Mouse (Mus musculus) thymus, postnatal 0 days (tissue): Measurements from ENCODE around the gene Hils1. TPM values are rescaled to one million over a fixed set of nuclear protein-coding genes. Genes with fewer than 3 reads are reported as not detected.
"Not testable (repeated sequence)": the region's sequence is repeated elsewhere in the genome, so short reads cannot be mapped to it uniquely, and the experiment has no call there.

ENCODE experiments used
- DNase-seq: peaks from one replicate; pipeline ENCODE4 v3.0.0-alpha.2; 2015; ENCODE audit warnings: low spot score
- polyA plus RNA-seq: library from polyadenylated mRNA; unstranded; fragments of >200 nt; fragmentation: Nextera tagmentation; extraction: Ambion mirVana; gene quantifications from 2 replicates; pipeline ENCODE4 v1.2.1, GENCODE M21; 2015

Hils1 gene
- polyA plus RNA-seq, 1 experiment from 2014 or later: not detected

DNA sequence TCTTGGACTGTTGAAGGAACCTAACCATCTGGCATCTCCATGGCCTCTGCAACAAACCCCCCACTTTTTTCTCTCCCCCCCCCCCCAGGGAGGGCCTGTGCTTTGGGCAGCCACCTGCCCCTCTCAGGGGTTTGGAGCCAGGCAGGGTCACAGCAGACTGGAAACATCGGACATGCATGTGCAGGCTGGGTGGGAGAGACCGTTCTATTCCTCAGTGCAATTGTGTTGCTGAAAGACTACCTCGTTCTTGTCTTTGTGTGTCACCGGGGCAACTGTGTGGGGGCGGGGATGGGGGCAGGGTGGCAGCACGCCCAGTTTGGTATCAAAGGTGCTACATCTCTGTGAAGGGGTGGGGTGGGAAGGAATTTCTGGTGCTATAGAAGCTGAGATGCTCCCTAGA, 15.2 kb upstream of the Hils1 start:
- DNase-seq: no peak

DNA sequence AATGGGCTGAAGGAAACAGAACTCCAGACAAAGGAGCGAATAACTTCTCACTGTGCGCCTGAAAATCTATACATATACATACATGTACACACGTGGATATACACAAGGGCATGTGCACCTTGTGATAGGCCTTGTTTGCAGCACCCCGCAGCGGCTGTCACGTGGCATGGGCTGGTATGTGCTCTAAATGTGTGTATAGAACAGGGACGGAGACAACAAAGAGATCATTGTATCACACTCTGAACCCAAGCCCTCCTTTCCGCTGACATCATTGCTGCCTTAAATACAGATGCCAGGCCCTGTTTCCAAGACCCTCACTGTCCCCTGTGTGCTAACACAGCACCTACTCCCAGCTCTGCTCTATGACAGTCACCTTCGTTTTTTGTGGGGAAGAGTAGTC, 12.3 kb upstream of the Hils1 start:
- no peak for DNase-seq

DNA sequence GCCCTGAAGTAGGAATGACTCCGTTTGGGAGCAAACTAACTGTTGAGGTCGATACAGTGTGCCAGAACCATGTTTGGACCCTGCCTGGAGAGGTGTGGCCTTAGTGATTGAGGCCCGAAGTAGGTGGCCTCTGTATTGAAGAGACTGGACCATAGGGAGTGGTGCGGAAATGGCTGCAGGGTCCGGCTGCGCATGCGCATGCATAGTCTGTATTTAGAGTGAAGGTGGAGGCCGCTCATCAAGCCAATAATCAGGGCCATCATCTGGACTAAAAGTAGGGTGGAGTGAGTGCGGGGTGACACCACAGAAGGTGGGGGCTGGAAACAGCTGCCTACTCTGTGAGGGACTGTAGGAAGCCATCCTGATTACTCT, 9.7 kb upstream of the Hils1 start:
- no peak for DNase-seq

DNA sequence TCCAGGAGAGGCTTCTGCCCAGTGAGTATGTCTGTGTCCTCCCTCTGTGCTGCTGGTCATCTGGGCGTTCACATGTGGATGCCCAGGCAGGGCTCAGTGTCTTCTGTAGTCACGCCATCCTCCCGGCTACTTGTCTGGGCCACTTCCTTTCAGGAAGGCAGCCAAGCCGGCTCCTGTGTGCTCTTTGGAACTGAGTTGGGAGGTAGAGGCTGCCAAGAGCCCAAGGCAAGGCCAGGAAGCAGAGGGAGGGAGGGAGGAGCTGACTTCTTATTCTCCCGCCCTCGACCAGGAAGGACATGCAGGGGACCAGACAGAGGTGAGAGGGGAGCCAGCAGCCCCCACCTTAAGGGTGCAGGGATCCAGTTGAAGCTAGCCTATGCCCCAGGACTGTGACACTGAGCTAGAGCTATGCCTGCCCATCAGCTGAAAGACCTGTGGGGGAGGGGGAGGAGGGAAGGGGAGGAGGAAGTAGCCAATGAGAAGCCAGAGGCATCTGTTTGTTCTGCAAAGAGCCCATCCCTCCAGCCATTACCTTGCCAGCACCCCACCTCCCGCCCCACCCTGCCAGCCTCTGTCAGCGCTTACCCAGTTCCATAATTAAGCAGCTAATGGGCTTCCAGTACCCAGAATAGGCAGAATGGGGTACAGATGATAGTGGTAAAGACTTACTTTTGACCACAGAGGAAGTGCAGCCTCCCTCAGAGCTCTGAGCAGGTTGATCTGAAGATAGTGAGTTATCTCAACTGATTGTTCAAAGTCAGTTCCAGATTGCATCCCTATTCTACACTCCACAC, 9.1 kb upstream of the Hils1 start:
- DNase-seq: no peak

DNA sequence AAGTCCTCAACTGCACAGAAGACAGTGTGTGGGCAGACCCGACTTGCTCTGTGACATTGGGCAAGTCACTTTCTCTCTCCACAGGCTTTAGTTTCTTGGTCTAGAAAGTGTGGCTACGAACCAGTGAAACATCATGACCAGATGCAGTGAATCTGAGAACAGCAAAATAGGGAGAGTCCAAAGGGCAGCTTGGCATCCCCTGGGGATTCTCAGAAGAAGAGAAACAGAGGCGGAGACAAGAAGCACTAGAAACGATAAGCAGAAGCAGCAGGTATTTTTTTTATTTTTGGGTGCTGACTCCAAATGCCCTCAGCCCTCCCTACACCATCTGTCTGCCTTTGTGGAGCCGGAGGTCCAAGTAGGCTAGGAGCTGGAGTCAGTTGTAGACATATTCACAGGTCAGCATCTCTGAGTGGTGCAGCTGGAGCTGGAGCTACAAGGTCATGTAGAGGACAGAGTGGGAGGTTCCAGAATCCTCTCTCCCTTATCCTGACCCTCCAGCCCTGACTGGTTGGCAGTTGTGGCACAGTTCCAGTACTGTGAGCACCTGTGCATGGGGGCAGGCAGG, 4.8 kb upstream of the Hils1 start:
- DNase-seq: no peak

DNA sequence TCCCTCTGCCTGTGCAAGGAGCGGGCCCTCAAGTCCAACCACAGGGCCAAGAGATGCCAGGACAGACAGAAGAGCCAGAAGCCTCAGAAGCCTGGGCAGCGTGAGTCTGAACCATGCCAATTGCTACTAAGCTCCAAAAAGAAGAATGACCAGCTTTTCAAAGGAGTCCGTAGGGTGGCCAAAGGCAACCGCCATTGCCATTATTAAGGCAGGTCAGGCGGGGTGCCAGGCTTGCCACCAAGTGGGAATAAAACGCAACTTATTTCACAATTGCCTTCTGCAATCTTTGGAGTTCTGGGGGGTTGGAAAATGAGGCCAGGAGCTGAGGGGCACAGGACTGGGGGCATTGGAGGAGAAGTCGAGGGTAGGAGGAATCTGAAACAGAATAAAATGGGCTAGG, 794 bp downstream of the Hils1 start:
- DNase-seq: no peak

DNA sequence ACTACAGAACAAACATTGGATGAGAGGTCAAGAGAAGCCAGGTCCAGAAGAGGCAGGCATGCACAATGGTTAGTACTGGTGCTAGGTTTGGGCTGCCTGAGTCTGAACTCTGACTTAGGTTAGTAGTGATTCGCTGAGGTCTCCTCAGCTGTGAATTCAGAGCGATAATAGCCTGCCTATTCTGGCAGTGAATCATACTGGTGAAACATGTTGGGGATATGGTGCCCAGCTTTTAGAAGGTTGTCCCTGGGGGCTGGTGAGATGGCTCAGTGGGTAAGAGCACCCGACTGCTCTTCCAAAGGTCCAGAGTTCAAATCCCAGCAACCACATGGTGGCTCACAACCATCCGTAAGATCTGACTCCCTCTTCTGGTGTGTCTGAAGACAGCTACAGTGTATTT, 2.3 kb downstream of the Hils1 start:
- DNase-seq: not testable (repeated sequence)

DNA sequence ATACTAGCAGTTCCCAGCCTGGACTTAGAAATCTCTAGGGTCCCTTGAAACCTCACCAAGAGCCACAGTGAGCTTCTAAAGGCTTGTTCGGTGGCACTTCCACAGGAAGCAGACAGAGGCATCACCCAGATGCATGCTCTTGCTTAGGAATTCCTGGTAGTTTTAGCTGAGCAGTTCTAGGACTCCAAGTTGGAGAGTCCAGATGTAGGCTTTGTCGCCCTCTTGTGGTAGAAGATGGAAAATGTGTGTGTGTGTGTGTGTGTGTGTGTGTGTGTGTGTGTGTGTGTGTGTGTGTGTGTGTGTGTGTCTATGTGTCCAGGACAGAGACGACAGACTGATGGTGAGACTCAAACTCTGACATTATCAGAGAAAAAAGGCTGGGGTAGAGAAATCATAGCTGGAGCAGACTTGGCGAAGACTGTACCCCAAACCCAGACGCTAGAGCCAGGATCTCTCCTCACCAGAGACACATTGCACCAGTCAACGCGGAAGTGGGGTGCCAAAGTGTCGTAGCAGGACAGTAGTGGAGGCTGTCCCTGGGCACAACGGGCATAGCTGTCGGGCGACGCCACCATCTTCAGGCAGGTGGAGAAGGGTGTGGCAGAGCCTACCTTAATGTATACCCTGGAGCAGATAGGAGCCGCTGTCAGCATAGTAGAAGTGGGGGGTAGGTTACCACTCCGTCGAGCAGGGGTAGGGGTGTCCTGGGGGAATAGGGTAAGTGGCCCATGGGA, 3.0 kb downstream of the Hils1 start:
- DNase-seq: peak; percentile 55

DNA sequence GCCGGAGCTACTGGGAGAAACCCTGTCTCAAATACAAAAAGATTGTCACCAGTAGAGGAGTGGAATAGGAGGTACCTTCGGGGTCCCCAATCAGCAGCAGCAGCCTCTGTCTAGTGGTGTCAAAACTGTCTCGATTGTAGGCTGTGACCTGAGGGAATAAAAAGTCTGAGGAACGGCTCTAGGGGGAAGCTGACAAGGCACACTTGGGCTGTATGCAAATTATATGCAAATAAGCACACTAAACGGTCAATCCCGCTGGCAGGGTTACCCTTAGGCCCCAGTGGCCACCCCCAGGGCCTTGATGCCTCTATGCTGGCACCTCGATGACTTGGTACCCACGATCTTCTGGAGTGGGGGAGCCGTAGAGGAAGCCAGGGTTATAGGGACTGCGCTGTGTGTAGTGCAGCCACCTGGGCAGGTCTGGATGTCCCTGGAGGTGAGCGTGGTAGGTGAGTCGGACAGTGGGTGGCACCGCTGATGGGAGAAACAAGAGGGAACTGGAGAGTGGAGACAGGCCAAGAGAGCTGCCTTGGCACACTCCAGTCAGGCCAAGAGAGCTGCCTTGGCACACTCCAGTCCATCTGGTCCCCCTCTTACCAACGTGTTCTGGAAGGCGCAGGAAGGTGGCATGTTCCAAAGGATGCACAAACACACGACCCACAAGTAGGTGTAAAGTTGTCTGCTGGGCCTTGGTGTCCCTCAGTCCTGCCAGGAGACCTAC, 4.7 kb downstream of the Hils1 start:
- DNase-seq: no peak

DNA sequence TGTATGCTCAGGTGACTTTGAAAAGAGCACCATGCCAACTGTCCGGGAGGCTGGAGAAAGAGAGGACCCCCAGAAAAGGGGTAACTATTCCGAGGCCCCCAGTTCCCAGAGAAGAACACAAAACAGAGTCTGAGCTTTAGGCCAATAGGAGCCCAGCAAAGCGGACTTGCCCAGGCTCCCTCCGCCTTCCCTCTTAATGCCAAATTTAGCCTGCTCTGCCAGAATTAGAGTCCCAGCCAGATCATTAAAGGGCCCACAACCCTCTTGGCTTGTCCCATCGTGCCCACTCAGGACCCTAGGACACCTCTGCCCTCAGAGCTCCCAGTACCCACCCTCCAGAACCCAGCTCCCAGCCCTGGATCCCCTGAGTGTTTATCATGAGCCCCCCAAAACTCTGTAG, 5.5 kb downstream of the Hils1 start:
- DNase-seq: no peak

DNA sequence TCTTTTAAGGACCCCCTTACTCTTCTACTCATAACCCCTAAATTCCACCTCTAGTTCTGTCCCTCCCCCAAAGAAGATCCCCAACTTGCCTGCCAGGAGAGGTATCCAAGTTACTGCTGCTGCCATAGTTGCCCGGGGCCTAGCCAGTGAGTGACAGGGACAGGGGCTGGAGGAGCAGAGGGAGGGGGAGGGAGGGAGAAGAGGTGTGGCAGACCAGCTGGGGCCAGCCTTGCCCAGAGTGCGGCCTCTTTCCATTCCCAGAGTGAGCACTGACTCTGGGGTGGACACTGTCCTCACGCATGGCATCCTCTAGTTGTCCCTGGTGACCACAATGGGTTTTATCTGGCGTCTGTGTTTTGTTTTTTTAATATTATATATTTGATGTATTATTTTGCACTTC, 5.9 kb downstream of the Hils1 start:
- DNase-seq: no peak

DNA sequence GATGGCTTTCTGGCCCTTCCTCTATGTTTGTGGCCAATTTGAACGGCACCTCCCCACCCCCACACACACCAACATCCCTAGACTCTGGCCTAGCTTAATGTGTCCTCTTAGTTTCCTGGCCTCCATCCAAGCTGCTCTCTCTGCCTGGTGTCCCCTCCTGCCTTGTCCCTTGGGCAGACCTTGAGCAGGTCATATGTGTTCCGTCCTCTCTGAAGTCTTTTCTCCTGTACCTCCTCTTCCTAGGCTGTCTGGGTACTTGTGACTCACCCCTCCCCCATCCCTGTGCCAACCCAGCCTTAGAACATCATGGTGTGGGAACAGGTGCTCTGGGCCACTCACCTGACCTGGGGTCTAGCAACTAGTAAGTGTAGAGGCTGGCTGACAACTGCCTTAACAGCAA, 7.6 kb downstream of the Hils1 start:
- DNase-seq: no peak

DNA sequence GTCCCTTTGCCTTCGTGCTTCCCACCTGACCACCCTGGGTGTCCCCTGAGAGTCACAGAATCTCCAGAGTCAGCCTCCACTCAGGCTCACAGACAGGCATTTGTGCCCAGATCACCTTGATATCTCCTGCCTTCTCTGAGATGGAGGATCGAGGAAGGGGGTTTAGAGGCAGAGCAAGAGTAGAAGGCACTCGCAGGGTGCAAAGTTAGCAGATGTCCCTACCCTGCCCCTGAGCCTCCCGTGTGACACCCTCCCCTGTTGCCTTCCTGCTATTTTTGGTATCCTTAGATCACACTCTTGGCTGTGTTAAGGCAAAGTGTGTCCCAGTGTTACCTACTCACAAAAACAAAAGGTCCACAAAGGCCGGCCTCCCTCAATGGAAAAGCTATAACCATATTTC, 8.8 kb downstream of the Hils1 start, which contains the start of gene Sgca:
TSS of gene Sgca (minus strand) at position 129 of the 400 bp plus-strand sequence.
- no peak for DNase-seq

DNA sequence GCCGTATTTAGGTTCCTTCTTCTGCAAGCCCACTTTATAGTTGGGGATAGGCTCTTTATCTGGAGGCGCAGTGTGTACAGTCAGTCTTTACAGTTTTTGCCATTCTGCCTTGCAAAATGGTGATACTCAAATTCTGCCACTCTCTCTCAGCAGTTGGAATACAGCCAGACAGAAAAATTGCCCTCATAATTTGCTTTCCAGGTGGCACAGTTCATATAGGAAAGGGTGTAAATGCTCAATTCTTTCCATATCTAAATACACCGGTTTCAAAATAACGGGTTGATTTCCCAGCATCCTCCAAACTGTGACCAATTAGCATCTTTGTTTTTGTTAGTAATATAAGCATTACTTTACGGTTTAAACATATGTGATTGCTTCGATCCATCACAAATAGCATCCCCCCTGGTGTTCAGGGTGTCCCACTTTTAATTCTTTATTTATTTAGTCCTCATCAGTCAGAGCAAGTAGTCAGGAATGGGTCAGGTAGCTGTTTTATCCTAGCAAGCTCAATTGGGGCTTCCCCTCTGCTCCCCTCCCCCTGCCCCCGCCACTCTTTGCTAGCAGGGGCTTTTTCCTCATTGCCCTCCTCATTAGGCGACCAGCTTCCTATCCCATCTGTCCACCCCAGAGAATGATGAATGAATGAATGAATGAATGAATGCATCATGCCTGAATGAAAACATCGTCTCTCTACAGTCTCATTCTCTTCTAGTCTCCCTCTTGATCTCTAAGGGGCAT, 11.0 kb downstream of the Hils1 start:
- no peak for DNase-seq

DNA sequence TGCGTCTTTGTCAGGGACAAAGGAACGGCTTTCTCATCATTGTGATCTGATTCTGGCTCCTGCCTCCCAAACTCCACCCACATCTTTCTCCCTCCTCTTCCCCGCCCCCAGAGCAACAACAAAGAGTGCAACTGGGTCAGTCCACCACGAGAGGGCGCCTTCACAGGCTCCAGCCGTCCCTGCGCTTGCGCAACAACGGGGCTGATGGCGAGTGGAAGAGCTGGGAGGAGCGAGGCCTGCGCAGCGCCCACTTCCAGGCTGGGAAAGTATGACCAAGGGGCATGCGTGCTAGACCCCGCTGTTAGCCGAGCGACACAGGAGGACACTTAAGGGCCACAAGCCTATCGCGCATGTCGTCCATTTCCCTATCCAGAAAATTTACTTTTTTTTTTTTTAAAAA, 11.6 kb downstream of the Hils1 start:
- DNase-seq: peak; percentile 94

DNA sequence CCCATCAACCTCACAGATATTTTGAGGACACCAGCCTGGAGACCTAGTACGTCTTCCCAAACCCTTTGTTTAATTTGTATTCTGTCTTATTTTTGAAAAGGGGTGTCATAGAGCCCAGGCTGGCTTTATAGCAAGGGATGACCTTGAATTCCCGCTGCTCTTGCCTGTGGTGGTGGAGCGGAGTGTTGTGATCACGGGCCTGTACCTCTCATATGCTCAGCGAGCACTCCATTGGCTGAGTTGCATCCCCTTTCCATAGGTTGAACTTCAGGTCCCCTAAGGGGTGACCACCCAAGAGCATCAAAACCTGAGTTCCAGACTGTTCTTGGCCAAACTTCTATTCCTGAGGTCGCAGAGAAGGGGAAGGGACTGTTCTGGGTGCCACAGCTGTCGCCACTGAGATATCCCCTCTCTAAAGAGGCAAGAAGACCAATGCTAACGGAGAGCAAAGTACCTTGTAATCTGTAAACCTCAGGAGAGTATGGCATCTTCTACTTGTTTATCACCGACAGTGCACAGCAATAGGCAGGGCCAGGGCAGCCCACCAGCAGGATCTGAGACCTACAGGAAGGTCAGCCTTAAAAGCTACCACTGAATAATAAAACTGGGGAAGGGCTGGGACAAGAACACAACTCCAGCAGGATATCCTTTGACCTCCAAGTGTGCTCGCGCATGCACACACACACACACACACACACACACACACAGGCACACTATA, 12.2 kb downstream of the Hils1 start:
- no peak for DNase-seq

DNA sequence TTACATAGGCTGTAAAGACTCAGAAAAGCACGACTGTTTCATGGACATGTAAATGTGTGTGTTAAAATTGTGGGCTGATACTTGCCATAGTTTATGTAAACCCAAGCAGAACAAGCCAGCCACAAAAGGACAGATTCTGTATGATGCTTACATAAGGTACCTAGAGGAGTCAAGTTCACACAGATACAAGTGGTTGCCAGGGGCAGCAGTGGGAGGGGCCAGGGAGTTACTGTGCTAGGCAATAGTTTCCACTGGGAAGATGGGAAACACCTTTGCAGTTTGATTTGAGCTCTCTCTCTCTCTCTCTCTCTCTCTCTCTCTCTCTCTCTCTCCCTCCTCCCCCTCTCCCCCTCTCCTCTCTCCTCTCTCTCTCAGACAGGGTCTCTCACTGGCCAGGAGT, 17.7 kb downstream of the Hils1 start:
- no peak for DNase-seq

DNA sequence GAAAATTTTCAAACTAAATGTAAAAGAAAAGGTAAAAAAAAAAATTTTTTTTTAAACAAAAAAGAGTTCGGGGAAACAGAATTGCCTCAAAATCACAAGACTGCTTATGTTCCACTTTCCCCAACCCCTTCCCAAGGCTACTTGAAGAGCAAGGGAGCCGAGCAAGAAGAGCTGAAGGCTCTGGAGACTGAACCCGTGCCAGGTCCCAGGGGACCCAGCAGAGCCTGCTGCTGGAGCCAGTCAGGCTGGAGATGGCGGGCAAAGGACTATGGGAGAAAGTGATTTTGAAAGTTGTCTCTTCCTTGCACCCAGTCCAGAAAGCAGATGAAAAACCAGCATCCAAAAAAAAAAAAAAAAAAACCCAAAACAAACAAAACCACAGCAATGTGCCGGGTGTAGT, 18.4 kb downstream of the Hils1 start:
- no peak for DNase-seq

DNA sequence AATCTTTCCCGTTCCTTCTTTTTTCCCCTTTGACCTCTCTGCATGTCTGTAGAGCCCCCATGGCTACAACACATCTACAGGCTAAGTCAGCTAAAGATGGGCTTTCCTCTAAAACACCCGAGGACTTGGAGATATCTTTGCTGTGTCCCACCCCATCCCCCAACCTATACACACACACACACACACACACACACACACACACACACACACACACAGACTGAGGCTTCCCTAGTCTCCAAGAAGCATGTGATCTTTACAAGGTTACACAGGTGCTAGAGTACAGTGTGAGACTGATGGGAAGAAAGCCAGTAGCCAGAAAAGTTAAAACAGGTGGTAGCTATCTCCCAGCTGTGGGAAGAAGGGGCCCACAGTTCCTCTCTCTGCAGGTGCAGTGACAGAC, 19.0 kb downstream of the Hils1 start:
- DNase-seq: peak; percentile 43

DNA sequence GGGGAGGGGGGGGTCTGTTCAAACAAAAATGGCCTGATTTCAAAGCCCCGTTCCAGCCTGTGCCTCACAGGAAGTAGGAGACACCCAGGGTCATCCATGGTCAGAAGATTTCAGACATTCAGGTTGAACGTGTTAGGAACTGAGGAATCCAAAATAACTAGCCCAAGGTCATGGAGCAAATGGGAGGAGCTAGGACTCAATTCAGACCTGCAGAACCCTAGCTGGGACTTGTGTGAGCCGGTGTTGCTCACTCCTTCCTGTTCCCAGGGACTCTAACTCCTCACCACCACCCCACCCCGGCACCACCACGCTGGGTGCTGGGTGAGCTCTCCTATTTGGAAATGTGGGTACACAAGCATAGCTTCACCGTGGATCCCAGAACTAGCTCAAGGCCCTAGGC, 19.9 kb downstream of the Hils1 start:
- no peak for DNase-seq

DNA sequence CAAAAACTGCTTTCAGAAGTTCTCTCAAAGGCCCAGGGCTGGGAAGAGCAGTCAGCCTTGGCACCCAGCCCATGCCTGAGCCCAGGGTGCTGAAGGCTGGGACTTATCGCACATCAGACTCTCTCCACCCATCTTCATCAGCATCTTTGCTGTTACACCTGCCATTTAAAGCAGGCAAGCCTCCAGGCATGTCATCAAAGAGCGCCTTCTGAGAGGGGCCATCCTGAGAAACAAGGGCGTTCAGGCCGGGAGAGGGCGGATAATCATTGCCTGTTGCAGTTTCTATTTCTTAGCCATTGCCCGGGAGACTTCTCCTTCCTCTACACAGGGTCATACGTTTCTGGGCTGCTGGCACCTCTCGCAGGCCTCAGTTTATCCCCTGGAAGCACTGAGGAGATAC, 20.5 kb downstream of the Hils1 start:
- DNase-seq: no peak
